Mouse (Mus musculus): ENCODE measurements around the gene Fam76a. TPM values are rescaled to one million over a fixed set of nuclear protein-coding genes. Genes with fewer than 3 reads are reported as not detected.
A peak's percentile ranks its signal among the peaks of the same experiment; 100 is the strongest.
"Not testable (repeated sequence)": the region's sequence is repeated elsewhere in the genome, so short reads cannot be mapped to it uniquely, and the experiment has no call there.

Gene Fam76a
- polyA plus RNA-seq, 1 experiment = 111 TPM

- Histone ChIP-seq H3K4me3 (ENCODE audit: control insufficient read depth, low read depth, low read length) (no peak overlapping the region), H3K36me3 (ENCODE audit: control insufficient read depth, insufficient read depth, low read length) (no peaks in the 10 kb centered on the region), H3K27me3 (ENCODE audit: control insufficient read depth, insufficient read depth, low read length) (no peaks in the 10 kb centered on the region), H3K4me1 (ENCODE audit: control insufficient read depth, insufficient read depth, low read length) (peaks cover 9% of the 10 kb centered on the region), H3K27ac (ENCODE audit: control insufficient read depth, insufficient read depth, low read depth, low read length) (no peak overlapping the region)
- no peak for TF ChIP-seq CTCF (IDR thresholded peaks at IDR 0.05; ENCODE audit: control insufficient read depth, insufficient read depth, insufficient replicate concordance, low read depth, low read length)
- TF ChIP-seq POLR2A (IDR thresholded peaks at IDR 0.05; ENCODE audit: control insufficient read depth, low read depth, low read length) = no peak
These were observed 10.5 kb upstream of the Fam76a start for GRCm38 (mm10) chr4:132932752-132933404.

DNA sequence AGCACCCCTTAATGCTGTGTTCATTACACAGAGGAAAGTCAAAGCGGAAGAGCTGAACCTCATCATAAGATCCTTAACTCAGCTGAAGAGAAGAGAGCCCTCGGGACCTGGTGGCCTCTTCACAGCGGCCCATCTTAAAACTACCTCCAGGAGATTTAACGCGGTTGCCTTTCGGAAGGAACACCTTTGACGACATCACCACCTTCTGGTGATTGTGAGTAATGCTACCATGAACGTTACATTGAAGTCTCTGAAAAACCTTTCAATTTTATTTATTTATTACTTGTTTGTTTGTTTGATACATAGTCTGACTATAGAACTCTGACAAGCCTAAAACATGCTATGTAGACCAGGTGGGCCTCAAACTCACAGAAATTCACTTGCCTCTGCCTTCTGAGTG is 8.4 kb upstream of the Fam76a start:
- H3K27me3 ChIP-seq (ENCODE audit: control insufficient read depth, insufficient read depth, low read length) = no peaks in the 10 kb centered on the region
- H3K4me1 ChIP-seq (ENCODE audit: control insufficient read depth, insufficient read depth, low read length) = peaks cover 9% of the 10 kb centered on the region
- H3K4me3 ChIP-seq (ENCODE audit: control insufficient read depth, low read depth, low read length) = no peak overlapping the region
- TF ChIP-seq CTCF (IDR thresholded peaks at IDR 0.05; ENCODE audit: control insufficient read depth, insufficient read depth, insufficient replicate concordance, low read depth, low read length) = no peak
- TF ChIP-seq POLR2A (IDR thresholded peaks at IDR 0.05; ENCODE audit: control insufficient read depth, low read depth, low read length) = no peak
- no peaks in the 10 kb centered on the region for H3K36me3 ChIP-seq (ENCODE audit: control insufficient read depth, insufficient read depth, low read length)
- no peak overlapping the region for H3K27ac ChIP-seq (ENCODE audit: control insufficient read depth, insufficient read depth, low read depth, low read length)

GRCm38 (mm10) chr4:132926520-132926919 is 4.2 kb upstream of the Fam76a start:
- H3K4me3 ChIP-seq (ENCODE audit: control insufficient read depth, low read depth, low read length); H3K4me1 ChIP-seq (ENCODE audit: control insufficient read depth, insufficient read depth, low read length); H3K36me3 ChIP-seq (ENCODE audit: control insufficient read depth, insufficient read depth, low read length); H3K27ac ChIP-seq (ENCODE audit: control insufficient read depth, insufficient read depth, low read depth, low read length); H3K27me3 ChIP-seq (ENCODE audit: control insufficient read depth, insufficient read depth, low read length): not testable (repeated sequence)

DNA sequence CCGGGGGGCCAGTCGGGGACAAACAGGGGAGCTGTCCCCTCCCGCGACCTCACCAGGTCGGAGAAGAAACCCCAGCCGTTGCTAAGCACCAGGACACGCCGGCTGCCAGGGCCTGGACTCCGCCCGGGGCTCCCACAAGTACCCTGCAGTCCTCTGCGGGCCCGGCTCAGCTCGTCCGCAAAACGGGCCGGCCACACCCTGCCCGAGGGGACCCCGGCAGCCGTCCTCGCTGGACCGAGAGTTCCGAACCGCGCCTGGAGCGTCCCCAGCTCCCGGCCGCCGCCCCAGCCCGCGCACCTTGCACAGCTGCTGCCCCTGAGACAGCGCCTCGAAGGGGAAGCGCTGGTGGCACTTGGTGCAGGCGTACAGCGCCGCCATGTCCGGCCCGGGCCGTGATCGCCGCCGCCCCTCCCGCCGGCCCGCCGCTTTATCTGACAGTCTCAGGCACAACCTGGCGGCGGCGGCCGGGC is 262 bp downstream of the Fam76a start:
- peaks cover 6% of the 10 kb centered on the region for H3K4me1 ChIP-seq (ENCODE audit: control insufficient read depth, insufficient read depth, low read length)

GRCm38 (mm10) chr4:132921488-132921887 is 870 bp downstream of the Fam76a start:
- H3K4me1 ChIP-seq (ENCODE audit: control insufficient read depth, insufficient read depth, low read length) = peaks cover 6% of the 10 kb centered on the region
- H3K27me3 ChIP-seq (ENCODE audit: control insufficient read depth, insufficient read depth, low read length) = no peaks in the 10 kb centered on the region
- H3K27ac ChIP-seq (ENCODE audit: control insufficient read depth, insufficient read depth, low read depth, low read length) = peak overlapping the region; percentile 85
- TF ChIP-seq CTCF (IDR thresholded peaks at IDR 0.05; ENCODE audit: control insufficient read depth, insufficient read depth, insufficient replicate concordance, low read depth, low read length) = no peak
- H3K4me3 ChIP-seq (ENCODE audit: control insufficient read depth, low read depth, low read length) = peak overlapping the region; percentile 83
- no peaks in the 10 kb centered on the region; the same call in 1 of the 2 replicates for H3K36me3 ChIP-seq (ENCODE audit: control insufficient read depth, insufficient read depth, low read length)

More for the DNA sequence above, 262 bp downstream of the Fam76a start:
- peak overlapping the region; percentile 85 for H3K27ac ChIP-seq (ENCODE audit: control insufficient read depth, insufficient read depth, low read depth, low read length)
- H3K27me3 ChIP-seq (ENCODE audit: control insufficient read depth, insufficient read depth, low read length) = no peaks in the 10 kb centered on the region
- H3K4me3 ChIP-seq (ENCODE audit: control insufficient read depth, low read depth, low read length) = peak overlapping the region; percentile 83
- TF ChIP-seq CTCF (IDR thresholded peaks at IDR 0.05; ENCODE audit: control insufficient read depth, insufficient read depth, insufficient replicate concordance, low read depth, low read length) (no peak), POLR2A (IDR thresholded peaks at IDR 0.05; ENCODE audit: control insufficient read depth, low read depth, low read length) (peak; percentile 41; the same call in 1 of the 2 replicates)
- no peaks in the 10 kb centered on the region; the same call in 1 of the 2 replicates for H3K36me3 ChIP-seq (ENCODE audit: control insufficient read depth, insufficient read depth, low read length)

GRCm38 (mm10) chr4:132920171-132920570 is 2.2 kb downstream of the Fam76a start:
- H3K4me1 ChIP-seq (ENCODE audit: control insufficient read depth, insufficient read depth, low read length) = peaks cover 6% of the 10 kb centered on the region
- H3K27ac ChIP-seq (ENCODE audit: control insufficient read depth, insufficient read depth, low read depth, low read length) = no peak overlapping the region
- H3K36me3 ChIP-seq (ENCODE audit: control insufficient read depth, insufficient read depth, low read length) = no peaks in the 10 kb centered on the region; the same call in 1 of the 2 replicates
- H3K27me3 ChIP-seq (ENCODE audit: control insufficient read depth, insufficient read depth, low read length) = no peaks in the 10 kb centered on the region
- no peak for TF ChIP-seq POLR2A (IDR thresholded peaks at IDR 0.05; ENCODE audit: control insufficient read depth, low read depth, low read length)
- no peak for TF ChIP-seq CTCF (IDR thresholded peaks at IDR 0.05; ENCODE audit: control insufficient read depth, insufficient read depth, insufficient replicate concordance, low read depth, low read length)
- peak overlapping the region; percentile 34; the same call in 1 of the 2 replicates for H3K4me3 ChIP-seq (ENCODE audit: control insufficient read depth, low read depth, low read length)

DNA sequence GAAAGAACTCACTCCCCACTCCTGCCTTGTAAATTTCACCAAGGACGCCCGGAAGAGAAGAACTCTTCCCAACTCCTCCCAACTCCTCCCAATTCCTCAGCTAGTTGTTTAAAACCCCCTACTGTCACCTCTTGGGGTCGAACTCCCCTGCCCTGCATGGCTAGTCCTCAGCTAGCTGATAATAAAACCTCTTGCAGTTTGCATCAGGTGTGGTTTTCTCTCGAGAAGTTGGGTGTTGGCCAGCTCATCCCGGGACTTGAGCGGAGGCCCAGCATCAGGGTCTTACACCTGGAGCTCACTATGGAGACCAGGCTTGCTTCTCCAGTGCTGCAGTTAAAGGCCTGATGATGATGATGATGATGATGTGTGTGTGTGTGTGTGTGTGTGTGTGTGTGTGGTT is 3.9 kb downstream of the Fam76a start:
- H3K27ac ChIP-seq (ENCODE audit: control insufficient read depth, insufficient read depth, low read depth, low read length) = peak overlapping the region; percentile 55
- H3K27me3 ChIP-seq (ENCODE audit: control insufficient read depth, insufficient read depth, low read length); H3K36me3 ChIP-seq (ENCODE audit: control insufficient read depth, insufficient read depth, low read length); H3K4me1 ChIP-seq (ENCODE audit: control insufficient read depth, insufficient read depth, low read length): not testable (repeated sequence)
- H3K4me3 ChIP-seq (ENCODE audit: control insufficient read depth, low read depth, low read length) = peak overlapping the region; percentile 64

DNA sequence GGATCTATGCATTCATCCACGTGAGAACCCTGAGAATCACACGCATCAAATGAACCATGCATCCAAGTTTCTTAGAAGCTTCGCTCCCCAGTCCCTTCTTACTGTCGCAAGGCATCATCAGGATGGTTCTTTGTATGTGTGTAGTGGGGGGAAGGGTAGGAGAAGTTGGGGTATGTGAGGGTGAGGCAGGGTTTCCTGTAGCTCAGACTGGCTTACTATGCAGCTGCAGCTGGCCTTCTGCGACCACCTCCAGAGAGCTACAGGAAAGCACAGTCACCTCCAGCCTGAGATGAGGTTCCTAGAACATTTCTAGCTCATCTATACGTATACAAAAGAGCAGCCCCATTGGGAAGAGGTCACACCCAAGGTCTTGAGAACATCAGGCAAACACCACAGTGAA is 10.2 kb downstream of the Fam76a start:
- no peak overlapping the region for H3K4me3 ChIP-seq (ENCODE audit: control insufficient read depth, low read depth, low read length)
- peaks cover 4% of the 10 kb centered on the region for H3K36me3 ChIP-seq (ENCODE audit: control insufficient read depth, insufficient read depth, low read length)
- H3K27ac ChIP-seq (ENCODE audit: control insufficient read depth, insufficient read depth, low read depth, low read length) = no peak overlapping the region
- no peaks in the 10 kb centered on the region for H3K4me1 ChIP-seq (ENCODE audit: control insufficient read depth, insufficient read depth, low read length)
- H3K27me3 ChIP-seq (ENCODE audit: control insufficient read depth, insufficient read depth, low read length) = no peaks in the 10 kb centered on the region
- TF ChIP-seq CTCF (IDR thresholded peaks at IDR 0.05; ENCODE audit: control insufficient read depth, insufficient read depth, insufficient replicate concordance, low read depth, low read length) = no peak
- TF ChIP-seq POLR2A (IDR thresholded peaks at IDR 0.05; ENCODE audit: control insufficient read depth, low read depth, low read length) = no peak

Measured in testis, adult 2 months (tissue).